Mouse (Mus musculus): ENCODE measurements at regions not wholly inside any gene's neighbourhood (a gene's known extent, or its start where the extent isn't known, plus 50 kb on each side); places are given as distances from the start of the nearest gene placed in this dataset.

- no peak overlapping the region for H3K4me3 ChIP-seq (ENCODE audit: low read depth, low read length)
Measured at GRCm38 (mm10) chr9:52323226-52323625, 154.9 kb upstream of the Zc3h12c start.

GRCm38 (mm10) chr9:52301521-52301920, 133.1 kb upstream of the Zc3h12c start:
- DNase-seq (ENCODE audit: low spot score): no peak
- H3K9me3 ChIP-seq (replicated peaks): no peaks in the 10 kb centered on the region
- ATAC-seq (ENCODE audit: extremely low read depth, insufficient number of reproducible peaks, low FRiP score, poor library complexity, severe bottlenecking): no peak
- TF ChIP-seq POLR2AphosphoS5 (IDR thresholded peaks at IDR 0.05; ENCODE audit: insufficient replicate concordance, low read depth, low read length) (no peak), GATA2 (IDR thresholded peaks at IDR 0.05; ENCODE audit: borderline replicate concordance, low read depth, low read length) (no peak), GATA1 (IDR thresholded peaks at IDR 0.05; ENCODE audit: borderline replicate concordance, low read length) (no peak), TAL1 (conservative IDR thresholded peaks at IDR 0.05; ENCODE audit: low read depth, low read length) (no peak), CTCF (IDR thresholded peaks at IDR 0.05; ENCODE audit: low read depth, low read length) (no peak)
- H3K4me3 ChIP-seq (ENCODE audit: low read depth, low read length): no peak overlapping the region
- H3K27me3 ChIP-seq (ENCODE audit: insufficient read depth, low read length): peaks cover 9% of the 10 kb centered on the region
- H3K36me3 ChIP-seq (replicated peaks): no peaks in the 10 kb centered on the region
- H3K4me1 ChIP-seq (ENCODE audit: insufficient read depth, low read depth, low read length): no peaks in the 10 kb centered on the region

More at GRCm38 (mm10) chr9:52323226-52323625, 154.9 kb upstream of the Zc3h12c start:
- ATAC-seq (ENCODE audit: extremely low read depth, insufficient number of reproducible peaks, low FRiP score, poor library complexity, severe bottlenecking): no peak
- H3K4me1 ChIP-seq (ENCODE audit: insufficient read depth, low read depth, low read length): no peaks in the 10 kb centered on the region
- 0 out of 2 replicates have a peak, but pooled peaks cover 2% of the 10 kb centered on the region for H3K27me3 ChIP-seq (ENCODE audit: insufficient read depth, low read length)
- no peak for DNase-seq (ENCODE audit: low spot score)
- no peaks in the 10 kb centered on the region for H3K36me3 ChIP-seq (replicated peaks)
- no peaks in the 10 kb centered on the region for H3K9me3 ChIP-seq (replicated peaks)
- TF ChIP-seq GATA2 (IDR thresholded peaks at IDR 0.05; ENCODE audit: borderline replicate concordance, low read depth, low read length) (no peak), CTCF (IDR thresholded peaks at IDR 0.05; ENCODE audit: low read depth, low read length) (no peak), GATA1 (IDR thresholded peaks at IDR 0.05; ENCODE audit: borderline replicate concordance, low read length) (no peak), TAL1 (conservative IDR thresholded peaks at IDR 0.05; ENCODE audit: low read depth, low read length) (no peak), POLR2AphosphoS5 (IDR thresholded peaks at IDR 0.05; ENCODE audit: insufficient replicate concordance, low read depth, low read length) (no peak)

GRCm38 (mm10) chr9:52298329-52298728, 130.0 kb upstream of the Zc3h12c start:
- Histone ChIP-seq H3K4me3 (ENCODE audit: low read depth, low read length) (no peak overlapping the region), H3K4me1 (ENCODE audit: insufficient read depth, low read depth, low read length) (no peaks in the 10 kb centered on the region), H3K9me3 (replicated peaks) (no peaks in the 10 kb centered on the region), H3K27me3 (ENCODE audit: insufficient read depth, low read length) (peaks cover 17% of the 10 kb centered on the region), H3K36me3 (replicated peaks) (no peaks in the 10 kb centered on the region)
- TF ChIP-seq CTCF (IDR thresholded peaks at IDR 0.05; ENCODE audit: low read depth, low read length) (no peak), TAL1 (conservative IDR thresholded peaks at IDR 0.05; ENCODE audit: low read depth, low read length) (no peak), GATA1 (IDR thresholded peaks at IDR 0.05; ENCODE audit: borderline replicate concordance, low read length) (no peak), GATA2 (IDR thresholded peaks at IDR 0.05; ENCODE audit: borderline replicate concordance, low read depth, low read length) (no peak), POLR2AphosphoS5 (IDR thresholded peaks at IDR 0.05; ENCODE audit: insufficient replicate concordance, low read depth, low read length) (no peak)
- ATAC-seq (ENCODE audit: extremely low read depth, insufficient number of reproducible peaks, low FRiP score, poor library complexity, severe bottlenecking) (no peak), DNase-seq (ENCODE audit: low spot score) (peak; percentile 10)

DNA sequence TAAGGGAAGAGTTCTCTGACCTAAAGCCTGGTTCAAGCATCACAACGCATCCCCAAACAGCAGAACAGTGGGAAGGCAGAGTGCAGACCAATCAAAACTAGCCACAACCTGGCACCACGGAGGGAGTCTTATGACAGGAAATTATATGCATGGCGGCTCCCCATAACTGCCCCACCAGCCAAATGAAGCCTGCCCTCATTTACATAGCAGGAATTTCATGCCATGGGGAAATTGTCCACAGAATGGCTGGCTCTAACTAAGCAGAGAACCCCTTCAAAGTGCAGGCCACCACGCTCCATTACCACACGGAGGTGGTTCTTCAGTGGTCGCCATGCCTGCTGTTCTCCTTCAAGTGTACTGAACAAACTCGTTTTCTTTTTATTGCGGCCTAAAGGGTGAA, 126.3 kb upstream of the Zc3h12c start:
- ATAC-seq (ENCODE audit: extremely low read depth, insufficient number of reproducible peaks, low FRiP score, poor library complexity, severe bottlenecking): no peak
- Histone ChIP-seq H3K36me3 (replicated peaks) (no peaks in the 10 kb centered on the region), H3K27me3 (ENCODE audit: insufficient read depth, low read length) (peaks cover 18% of the 10 kb centered on the region), H3K9me3 (replicated peaks) (no peaks in the 10 kb centered on the region), H3K4me1 (ENCODE audit: insufficient read depth, low read depth, low read length) (no peaks in the 10 kb centered on the region), H3K4me3 (ENCODE audit: low read depth, low read length) (no peak overlapping the region)
- no peak for DNase-seq (ENCODE audit: low spot score)
- TF ChIP-seq TAL1 (conservative IDR thresholded peaks at IDR 0.05; ENCODE audit: low read depth, low read length): no peak
- TF ChIP-seq GATA2 (IDR thresholded peaks at IDR 0.05; ENCODE audit: borderline replicate concordance, low read depth, low read length): no peak
- no peak for TF ChIP-seq GATA1 (IDR thresholded peaks at IDR 0.05; ENCODE audit: borderline replicate concordance, low read length)
- TF ChIP-seq CTCF (IDR thresholded peaks at IDR 0.05; ENCODE audit: low read depth, low read length): no peak
- no peak for TF ChIP-seq POLR2AphosphoS5 (IDR thresholded peaks at IDR 0.05; ENCODE audit: insufficient replicate concordance, low read depth, low read length)

GRCm38 (mm10) chr9:52289069-52289468, 120.7 kb upstream of the Zc3h12c start:
- H3K9me3 ChIP-seq (replicated peaks): no peaks in the 10 kb centered on the region
- H3K36me3 ChIP-seq (replicated peaks): no peaks in the 10 kb centered on the region
- peaks cover 14% of the 10 kb centered on the region for H3K27me3 ChIP-seq (ENCODE audit: insufficient read depth, low read length)
- DNase-seq (ENCODE audit: low spot score): no peak
- no peak for TF ChIP-seq CTCF (IDR thresholded peaks at IDR 0.05; ENCODE audit: low read depth, low read length)
- TF ChIP-seq TAL1 (conservative IDR thresholded peaks at IDR 0.05; ENCODE audit: low read depth, low read length): no peak
- TF ChIP-seq POLR2AphosphoS5 (IDR thresholded peaks at IDR 0.05; ENCODE audit: insufficient replicate concordance, low read depth, low read length): no peak
- H3K4me3 ChIP-seq (ENCODE audit: low read depth, low read length): no peak overlapping the region
- no peak for ATAC-seq (ENCODE audit: extremely low read depth, insufficient number of reproducible peaks, low FRiP score, poor library complexity, severe bottlenecking)
- peaks cover 28% of the 10 kb centered on the region for H3K4me1 ChIP-seq (ENCODE audit: insufficient read depth, low read depth, low read length)

- no peak for ATAC-seq (ENCODE audit: extremely low read depth, insufficient number of reproducible peaks, low FRiP score, poor library complexity, severe bottlenecking)
- no peaks in the 10 kb centered on the region for H3K36me3 ChIP-seq (replicated peaks)
- no peak overlapping the region for H3K4me3 ChIP-seq (ENCODE audit: low read depth, low read length)
- H3K4me1 ChIP-seq (ENCODE audit: insufficient read depth, low read depth, low read length): peaks cover 28% of the 10 kb centered on the region
- peaks cover 15% of the 10 kb centered on the region for H3K27me3 ChIP-seq (ENCODE audit: insufficient read depth, low read length)
- TF ChIP-seq GATA2 (IDR thresholded peaks at IDR 0.05; ENCODE audit: borderline replicate concordance, low read depth, low read length): no peak
- no peak for TF ChIP-seq CTCF (IDR thresholded peaks at IDR 0.05; ENCODE audit: low read depth, low read length)
- no peak for TF ChIP-seq GATA1 (IDR thresholded peaks at IDR 0.05; ENCODE audit: borderline replicate concordance, low read length)
- no peak for TF ChIP-seq TAL1 (conservative IDR thresholded peaks at IDR 0.05; ENCODE audit: low read depth, low read length)
- TF ChIP-seq POLR2AphosphoS5 (IDR thresholded peaks at IDR 0.05; ENCODE audit: insufficient replicate concordance, low read depth, low read length): no peak
- no peaks in the 10 kb centered on the region for H3K9me3 ChIP-seq (replicated peaks)
- no peak for DNase-seq (ENCODE audit: low spot score)
Measured at GRCm38 (mm10) chr9:52287761-52288275, 119.4 kb upstream of the Zc3h12c start.

All from G1E (cell line).